Mouse (Mus musculus) kidney, postnatal 0 days (tissue): ENCODE measurements around the gene Chmp4b. TPM values are rescaled to one million over a fixed set of nuclear protein-coding genes. Genes with fewer than 3 reads are reported as not detected.

Source experiments
- ATAC-seq: fragments of 200-750 bp; cut with Nextera tagmentation; replicated peaks from 2 replicates; pipeline ENCODE4 v1.8.0; 2017; ENCODE audit warnings: low read depth, moderate number of reproducible peaks, moderate TSS enrichment, moderate library complexity; ENCODE audit not compliant: low FRiP score
- DNase-seq: peaks from one replicate; pipeline ENCODE4 v3.0.0-alpha.2; 2016; ENCODE audit warnings: low spot score
- H3K27ac ChIP-seq: fragments of 300-500 bp; sonication (generic); 2 replicates; pipeline ENCODE4 v1.5.1; 2014; ENCODE audit warnings: mild to moderate bottlenecking
- H3K27me3 ChIP-seq: fragments of 300-500 bp; sonication (generic); 2 replicates; pipeline ENCODE4 v1.6.1; 2014; ENCODE audit warnings: low read length, mixed read lengths; ENCODE audit not compliant: insufficient read depth
- H3K36me3 ChIP-seq: fragments of 300-500 bp; sonication (generic); 2 replicates; pipeline ENCODE4 v1.6.1; 2014; ENCODE audit warnings: low read length, mixed read lengths; ENCODE audit not compliant: insufficient read depth
- H3K4me1 ChIP-seq: fragments of 300-500 bp; sonication (generic); replicated peaks from 2 replicates; pipeline ENCODE4 v1.6.1; 2014; ENCODE audit warnings: antibody characterized with exemption, low read length, mixed read lengths; ENCODE audit not compliant: insufficient read depth
- H3K4me2 ChIP-seq: fragments of 300-500 bp; sonication (generic); 2 replicates; pipeline ENCODE4 v1.6.1; 2014; ENCODE audit warnings: mild to moderate bottlenecking, low read length, moderate library complexity, mixed read lengths
- H3K4me3 ChIP-seq: fragments of 300-500 bp; sonication (generic); replicated peaks from 2 replicates; pipeline ENCODE4 v1.5.1; 2014; ENCODE audit warnings: low read depth, low read length
- H3K9ac ChIP-seq: fragments of 300-500 bp; sonication (generic); 2 replicates; pipeline ENCODE4 v1.6.1; 2014; ENCODE audit warnings: low read depth, low read length
- H3K9me3 ChIP-seq: fragments of 300-500 bp; sonication (generic); replicated peaks from 2 replicates; pipeline ENCODE4 v1.6.1; 2016; ENCODE audit warnings: low read length, inconsistent platforms, mixed read lengths
- CTCF ChIP-seq: IDR thresholded peaks from 2 replicates; pipeline ENCODE4 v1.5.1; 2016; ENCODE audit warnings: antibody characterized with exemption, low read depth, mild to moderate bottlenecking, moderate library complexity
- WGBS: fragments of 180-500 bp; shearing (Covaris S2); extraction: QIAGEN DNeasy Blood & Tissue Kit; methylation state at CpG from one replicate; pipeline ENCODE4 v1.1.7; 2014; 5-methylcytosine and 5-hydroxymethylcytosine counted together
- polyA plus RNA-seq: library from polyadenylated mRNA; unstranded; fragments of >200 nt; fragmentation: Nextera tagmentation; extraction: Ambion mirVana; gene quantifications from 2 replicates; pipeline ENCODE4 v1.2.1, GENCODE M21; 2015

Gene Chmp4b
- polyA plus RNA-seq, 1 experiment from 2014 or later = 34.7 TPM

GRCm38 (mm10) chr2:154735986-154736385, 84.5 kb downstream of the Chmp4b start:
- H3K4me1 ChIP-seq = peaks cover 13% of the 10 kb centered on the region; the same call in 1 of the 2 replicates
- no peak overlapping the region for H3K27ac ChIP-seq
- no peak overlapping the region for H3K4me3 ChIP-seq
- DNase-seq = no peak
- no peak overlapping the region for H3K4me2 ChIP-seq
- no peaks in the 10 kb centered on the region for H3K27me3 ChIP-seq
- no peak for ATAC-seq
- no peak overlapping the region for H3K9ac ChIP-seq
- 64% methylated on average over 7 of the region's 7 CpGs for WGBS
- no peak for TF ChIP-seq CTCF
- no peaks in the 10 kb centered on the region for H3K9me3 ChIP-seq
- no peaks in the 10 kb centered on the region for H3K36me3 ChIP-seq

GRCm38 (mm10) chr2:154738621-154739020, 87.1 kb downstream of the Chmp4b start:
- Histone ChIP-seq H3K27me3 (no peaks in the 10 kb centered on the region), H3K4me1 (peaks cover 10% of the 10 kb centered on the region; the same call in 1 of the 2 replicates), H3K4me3 (no peak overlapping the region), H3K9ac (no peak overlapping the region), H3K27ac (no peak overlapping the region), H3K36me3 (no peaks in the 10 kb centered on the region), H3K9me3 (no peaks in the 10 kb centered on the region), H3K4me2 (no peak overlapping the region)
- 65% methylated on average over 5 of the region's 5 CpGs for WGBS
- no peak for TF ChIP-seq CTCF
- ATAC-seq (no peak), DNase-seq (no peak)

GRCm38 (mm10) chr2:154742911-154743819, 91.7 kb downstream of the Chmp4b start:
- Histone ChIP-seq H3K27me3 (no peaks in the 10 kb centered on the region), H3K9me3 (no peaks in the 10 kb centered on the region), H3K36me3 (no peaks in the 10 kb centered on the region), H3K27ac (no peak overlapping the region), H3K4me3 (no peak overlapping the region), H3K4me2 (no peak overlapping the region), H3K9ac (no peak overlapping the region), H3K4me1 (no peaks in the 10 kb centered on the region)
- DNase-seq = peak; percentile 55
- 33% methylated on average over 10 of the region's 10 CpGs for WGBS
- ATAC-seq = no peak
- TF ChIP-seq CTCF = no peak

GRCm38 (mm10) chr2:154743915-154744314, 92.4 kb downstream of the Chmp4b start:
- Histone ChIP-seq H3K27ac (no peak overlapping the region), H3K4me1 (no peaks in the 10 kb centered on the region), H3K4me2 (no peak overlapping the region), H3K9ac (no peak overlapping the region), H3K9me3 (no peaks in the 10 kb centered on the region), H3K4me3 (no peak overlapping the region), H3K27me3 (no peaks in the 10 kb centered on the region), H3K36me3 (no peaks in the 10 kb centered on the region)
- WGBS = 49% methylated on average over 4 of the region's 4 CpGs
- TF ChIP-seq CTCF = no peak
- DNase-seq = no peak
- ATAC-seq = no peak

Other genes starting within 250 kb of the Chmp4b start
- 16.8 and 16.9 TPM in 2 replicates for gene Snta1, start 243.6 kb upstream of the Chmp4b start, polyA plus RNA-seq
- gene Cbfa2t2, start 215.2 kb upstream of the Chmp4b start, polyA plus RNA-seq = 23.6 and 26.0 TPM in 2 replicates
- 0.80 and 1.1 TPM in 2 replicates for gene 1700003F12Rik, start 104.6 kb upstream of the Chmp4b start, polyA plus RNA-seq
- gene Actl10, start 99.9 kb upstream of the Chmp4b start, polyA plus RNA-seq = 0.09 TPM in 1 of 2 replicates, not detected in the other
- gene Necab3, start 92.8 kb upstream of the Chmp4b start, polyA plus RNA-seq = 0.58 and 0.97 TPM in 2 replicates
- 9.5 and 9.6 TPM in 2 replicates for gene E2f1, start 81.8 kb upstream of the Chmp4b start, polyA plus RNA-seq
- 37.3 and 37.9 TPM in 2 replicates for gene Pxmp4, start 48.0 kb upstream of the Chmp4b start, polyA plus RNA-seq
- gene Zfp341, start 38.4 kb upstream of the Chmp4b start, polyA plus RNA-seq = 0.80 and 0.82 TPM in 2 replicates
- gene 4930519P11Rik, start 38.3 kb upstream of the Chmp4b start, polyA plus RNA-seq = 0.42 and 0.71 TPM in 2 replicates
- not detected in 2 replicates for gene Gm14214, start 118.3 kb downstream of the Chmp4b start, polyA plus RNA-seq
- gene Raly, start 139.4 kb downstream of the Chmp4b start, polyA plus RNA-seq = 31.6 and 33.7 TPM in 2 replicates
- 0.42 and 1.1 TPM in 2 replicates for gene a, start 139.7 kb downstream of the Chmp4b start, polyA plus RNA-seq
- 107 and 109 TPM in 2 replicates for gene Eif2s2, start 241.2 kb downstream of the Chmp4b start, polyA plus RNA-seq